Mouse (Mus musculus) neural tube, embryonic 14.5 days (tissue): ENCODE data around the gene Slc48a1. TPM values are rescaled to one million over a fixed set of nuclear protein-coding genes. Genes with fewer than 3 reads are reported as not detected.

Experiments
- ATAC-seq: fragments of 200-750 bp; cut with Nextera tagmentation; 2 replicates; pipeline ENCODE4 v1.8.0; 2017; ENCODE audit warnings: low read depth, mild to moderate bottlenecking, moderate TSS enrichment, moderate library complexity
- H3K27ac ChIP-seq: fragments of 300-500 bp; sonication (generic); 2 replicates; pipeline ENCODE4 v1.5.1; 2014; ENCODE audit warnings: low read depth, mild to moderate bottlenecking, control low read depth, low read length, moderate library complexity, mixed read lengths
- H3K27me3 ChIP-seq: fragments of 300-500 bp; sonication (generic); 2 replicates; pipeline ENCODE4 v1.6.1; 2014; ENCODE audit warnings: low read length; ENCODE audit not compliant: control insufficient read depth, insufficient read depth
- H3K36me3 ChIP-seq: fragments of 300-500 bp; sonication (generic); 2 replicates; pipeline ENCODE4 v1.6.1; 2014; ENCODE audit warnings: low read length, mixed read lengths; ENCODE audit not compliant: control insufficient read depth, insufficient read depth
- H3K4me1 ChIP-seq: fragments of 300-500 bp; sonication (generic); 2 replicates; pipeline ENCODE4 v1.6.1; 2014; ENCODE audit warnings: low read length; ENCODE audit not compliant: control insufficient read depth, insufficient read depth
- H3K4me2 ChIP-seq: fragments of 300-500 bp; sonication (generic); 2 replicates; pipeline ENCODE4 v1.6.1; 2014; ENCODE audit warnings: mild to moderate bottlenecking, low read depth, low read length, control low read depth
- H3K4me3 ChIP-seq: fragments of 300-500 bp; sonication (generic); 2 replicates; pipeline ENCODE4 v1.5.1; 2014; ENCODE audit warnings: low read depth, low read length, control low read depth, mixed read lengths
- H3K9ac ChIP-seq: fragments of 300-500 bp; sonication (generic); replicated peaks from 2 replicates; pipeline ENCODE4 v1.6.1; 2014; ENCODE audit warnings: low read depth, mild to moderate bottlenecking, control low read depth, low read length, mixed read lengths
- H3K9me3 ChIP-seq: fragments of 300-500 bp; sonication (generic); 2 replicates; pipeline ENCODE4 v1.6.1; 2016; ENCODE audit warnings: low read length; ENCODE audit not compliant: control insufficient read depth
- WGBS: fragments of 180-500 bp; shearing (Covaris S2); extraction: QIAGEN DNeasy Blood & Tissue Kit; methylation state at CpG from one replicate; pipeline ENCODE4 v1.1.7; 2014; 5-methylcytosine and 5-hydroxymethylcytosine counted together
- polyA plus RNA-seq: library from polyadenylated mRNA; unstranded; fragments of >200 nt; fragmentation: Nextera tagmentation; extraction: Ambion mirVana; gene quantifications from 2 replicates; pipeline ENCODE4 v1.2.1, GENCODE M21; 2014

The Slc48a1 gene
- polyA plus RNA-seq, 1 experiment from 2014 or later = 104 TPM

DNA sequence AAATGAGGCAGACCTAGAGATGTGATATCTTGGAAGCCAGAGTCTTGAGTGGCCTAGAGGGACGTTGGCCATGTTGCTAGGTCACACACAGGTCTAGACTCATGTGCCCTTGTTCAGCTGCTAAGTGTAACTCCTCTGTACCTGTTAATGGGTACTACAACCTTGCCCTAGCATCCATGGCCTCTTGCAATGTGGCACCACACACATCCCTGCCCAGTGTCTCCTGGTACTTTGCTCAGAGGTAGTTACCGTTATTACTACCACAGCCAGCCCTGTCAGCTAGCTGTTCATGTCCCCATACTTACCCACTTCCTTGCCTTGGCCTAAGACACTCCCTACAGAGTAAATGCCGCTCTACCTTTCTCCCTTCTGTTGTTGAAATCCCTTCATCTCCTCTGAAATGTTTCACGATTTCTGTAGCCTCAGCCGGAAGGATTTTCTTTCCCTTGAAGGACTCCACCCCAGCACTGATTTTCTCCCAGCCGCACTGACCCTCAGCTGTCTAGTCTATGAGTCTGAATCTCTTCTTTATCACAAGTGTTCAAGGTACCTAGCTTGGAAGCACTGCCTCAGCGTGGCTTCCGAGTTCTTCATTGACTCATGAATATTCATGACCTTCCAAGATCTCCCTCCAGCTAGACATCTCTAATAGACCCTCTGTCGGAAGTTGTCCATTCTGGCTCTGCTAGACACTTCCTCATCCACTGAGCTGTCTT is 54.6 kb downstream of the Slc48a1 start:
- WGBS = 56% methylated on average over 9 of the region's 9 CpGs
- no peaks in the 10 kb centered on the region for H3K36me3 ChIP-seq

DNA sequence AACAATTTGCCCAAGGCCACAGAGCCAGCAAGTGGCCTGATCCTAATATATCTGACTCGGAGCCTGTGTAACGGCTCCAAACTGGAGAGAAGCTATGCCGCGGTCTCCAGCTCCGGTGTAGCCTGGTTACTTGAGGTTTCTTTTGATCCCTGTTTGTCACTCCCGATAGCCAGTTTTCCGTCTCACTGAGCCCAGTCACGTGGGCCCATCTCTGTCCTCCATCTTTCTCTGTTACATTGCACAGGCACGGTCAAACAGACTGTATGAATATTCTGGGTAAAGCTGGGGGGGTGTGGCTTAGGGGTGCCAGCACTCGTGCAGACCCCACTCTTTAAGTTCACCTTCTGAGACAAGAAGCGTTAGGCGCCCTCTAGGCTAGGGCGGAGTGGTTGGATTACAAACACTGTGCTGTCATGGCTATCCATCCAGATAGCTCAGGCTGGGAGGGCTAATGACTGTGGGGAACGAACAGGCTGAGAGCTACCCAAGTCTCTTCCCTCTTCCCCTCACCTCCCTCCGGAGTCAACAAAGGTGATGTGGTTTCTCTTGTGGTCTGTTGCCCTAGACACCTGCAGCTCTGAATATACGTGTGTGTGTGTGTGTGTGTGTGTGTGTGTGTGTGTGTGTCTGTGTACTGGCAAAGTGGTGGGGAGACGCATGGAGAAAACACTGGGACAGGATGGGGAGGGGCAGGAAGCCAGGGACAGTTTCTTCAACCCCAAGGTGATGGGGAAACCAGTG is 58.0 kb downstream of the Slc48a1 start:
- no peak overlapping the region for H3K4me3 ChIP-seq
- no peaks in the 10 kb centered on the region for H3K4me1 ChIP-seq
- 54% methylated on average over 17 of the region's 17 CpGs for WGBS
- H3K9ac ChIP-seq = no peak overlapping the region
- no peak overlapping the region for H3K27ac ChIP-seq
- no peak overlapping the region for H3K4me2 ChIP-seq
- H3K9me3 ChIP-seq = no peaks in the 10 kb centered on the region
- no peaks in the 10 kb centered on the region for H3K36me3 ChIP-seq
- H3K27me3 ChIP-seq = no peaks in the 10 kb centered on the region
- no peak for ATAC-seq

More for the DNA sequence above, 54.6 kb downstream of the Slc48a1 start:
- peaks cover 29% of the 10 kb centered on the region for H3K4me1 ChIP-seq
- no peak overlapping the region for H3K27ac ChIP-seq
- H3K9me3 ChIP-seq = no peaks in the 10 kb centered on the region
- no peak overlapping the region for H3K4me2 ChIP-seq
- no peaks in the 10 kb centered on the region for H3K27me3 ChIP-seq
- no peak for ATAC-seq
- no peak overlapping the region for H3K9ac ChIP-seq
- no peak overlapping the region for H3K4me3 ChIP-seq

DNA sequence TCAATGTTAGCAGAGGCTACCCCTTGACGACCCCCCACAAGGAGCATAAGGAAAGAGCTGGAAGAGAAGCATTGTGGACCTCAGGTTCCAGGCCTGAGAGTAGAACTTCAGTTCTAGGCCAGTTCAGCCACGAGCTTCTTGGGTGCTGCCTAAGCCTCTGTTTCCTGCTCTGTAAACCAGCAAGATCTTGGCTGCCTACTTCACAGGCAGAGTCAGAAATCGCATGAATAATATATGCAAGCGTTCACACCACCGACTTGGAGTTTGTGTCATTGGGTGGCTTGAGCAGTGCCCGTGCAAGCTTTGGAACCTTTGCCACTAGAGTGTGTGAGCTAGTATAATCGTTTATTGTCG is 58.6 kb downstream of the Slc48a1 start:
- Histone ChIP-seq H3K36me3 (no peaks in the 10 kb centered on the region), H3K27ac (no peak overlapping the region), H3K9ac (no peak overlapping the region), H3K4me2 (no peak overlapping the region), H3K9me3 (no peaks in the 10 kb centered on the region), H3K4me1 (no peaks in the 10 kb centered on the region), H3K4me3 (no peak overlapping the region), H3K27me3 (no peaks in the 10 kb centered on the region)
- no peak for ATAC-seq
- WGBS = 80% methylated on average over 8 of the region's 8 CpGs

DNA sequence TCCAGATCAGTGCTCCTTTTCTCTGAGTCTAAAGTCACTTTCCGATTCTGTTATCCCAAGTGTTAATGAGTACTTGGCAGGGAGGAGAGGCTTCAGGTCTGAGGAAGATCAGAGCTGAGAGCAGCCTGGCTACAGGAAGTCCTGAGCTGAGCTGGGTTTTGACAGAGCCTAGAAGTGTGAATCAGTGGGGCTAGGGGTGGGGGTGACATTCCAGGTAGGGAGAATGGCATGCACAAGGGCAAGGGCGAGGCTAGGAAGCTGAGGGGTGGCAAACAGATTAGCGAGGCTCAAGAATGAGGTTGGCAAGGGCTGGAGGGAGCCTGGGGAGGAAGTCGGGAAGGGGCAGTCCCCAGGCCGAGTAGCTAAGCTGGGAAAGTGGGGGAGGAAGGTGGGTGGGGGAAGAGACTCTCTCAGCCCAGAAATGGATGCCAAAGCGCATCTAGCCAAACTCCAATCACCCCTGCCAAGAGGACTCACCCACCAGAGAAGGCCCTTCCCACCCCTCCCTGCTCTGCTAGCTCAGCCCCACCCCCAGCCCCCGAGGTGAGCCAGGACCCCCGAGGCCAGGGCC is 59.3 kb downstream of the Slc48a1 start:
- 21% methylated on average over 8 of the region's 8 CpGs for WGBS
- Histone ChIP-seq H3K4me1 (no peaks in the 10 kb centered on the region), H3K27ac (no peak overlapping the region), H3K4me2 (no peak overlapping the region), H3K36me3 (no peaks in the 10 kb centered on the region), H3K9ac (no peak overlapping the region), H3K9me3 (no peaks in the 10 kb centered on the region), H3K4me3 (no peak overlapping the region), H3K27me3 (no peaks in the 10 kb centered on the region)
- no peak for ATAC-seq

DNA sequence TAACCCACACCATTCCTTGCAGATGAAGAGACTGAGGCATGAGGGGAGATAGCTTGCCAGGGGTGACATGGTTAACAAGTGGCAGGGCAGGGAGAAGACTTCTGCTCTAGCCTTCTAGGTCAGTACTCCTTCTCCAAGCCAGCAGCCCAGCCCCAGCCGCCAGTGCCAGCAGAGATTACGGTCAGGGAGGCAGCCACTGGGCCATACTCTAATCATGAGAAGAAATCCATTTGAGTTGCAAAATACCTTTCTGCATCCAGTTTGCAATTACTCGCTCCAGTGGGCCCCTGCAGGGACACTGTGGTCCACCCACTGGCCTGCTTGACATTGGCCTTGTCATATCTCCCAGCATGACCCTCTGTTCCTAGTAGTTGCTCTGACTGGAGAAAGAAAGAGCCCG is 60.1 kb downstream of the Slc48a1 start:
- Histone ChIP-seq H3K4me1 (no peaks in the 10 kb centered on the region), H3K27ac (no peak overlapping the region), H3K9ac (no peak overlapping the region), H3K4me3 (no peak overlapping the region), H3K9me3 (no peaks in the 10 kb centered on the region), H3K27me3 (no peaks in the 10 kb centered on the region), H3K4me2 (no peak overlapping the region), H3K36me3 (no peaks in the 10 kb centered on the region)
- ATAC-seq = no peak
- 75% methylated on average over 4 of the region's 4 CpGs for WGBS

DNA sequence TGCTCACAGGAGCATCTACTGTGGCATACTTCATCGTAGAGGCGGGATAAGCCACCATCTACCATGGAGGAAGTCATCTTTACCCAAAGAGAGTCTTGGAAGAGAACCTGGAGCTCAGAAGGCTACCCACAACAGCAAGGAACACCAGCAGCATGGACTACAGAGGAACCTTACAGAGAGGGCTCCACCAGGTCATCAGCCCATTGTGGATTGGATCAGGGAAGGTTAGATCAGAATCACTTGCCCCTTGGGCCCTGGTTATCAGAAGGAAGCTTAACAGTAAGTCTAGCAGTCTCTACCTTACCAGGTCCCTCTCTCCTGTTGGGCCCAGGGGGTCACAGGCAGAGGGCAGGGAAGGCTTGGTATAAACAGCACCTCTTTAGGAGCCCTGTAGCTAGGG is 60.7 kb downstream of the Slc48a1 start:
- WGBS = 96% methylated on average over 2 of the region's 2 CpGs
- Histone ChIP-seq H3K9ac (no peak overlapping the region), H3K27ac (no peak overlapping the region), H3K9me3 (no peaks in the 10 kb centered on the region), H3K4me3 (no peak overlapping the region), H3K27me3 (no peaks in the 10 kb centered on the region), H3K4me2 (no peak overlapping the region), H3K4me1 (no peaks in the 10 kb centered on the region), H3K36me3 (no peaks in the 10 kb centered on the region)
- ATAC-seq = no peak

DNA sequence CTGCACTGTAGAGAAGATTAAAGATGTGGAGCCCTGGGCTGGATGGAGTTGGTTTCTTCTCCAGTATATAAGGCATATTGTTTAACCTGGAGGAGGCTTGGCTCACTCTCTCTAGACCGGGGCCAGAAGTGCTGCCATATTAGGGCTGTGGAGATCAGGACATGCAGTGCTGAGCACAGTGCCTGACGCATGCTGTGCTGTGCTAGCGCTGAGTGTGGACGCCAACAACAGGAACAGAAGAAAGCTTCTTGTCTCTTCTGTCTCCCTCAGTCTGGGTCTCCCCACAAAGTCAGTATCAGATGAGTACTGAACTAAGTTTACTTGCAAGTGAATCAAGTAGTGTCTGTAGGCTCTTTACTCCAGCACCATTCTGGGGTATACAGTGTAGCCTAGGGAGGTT is 61.2 kb downstream of the Slc48a1 start:
- no peak overlapping the region for H3K9ac ChIP-seq
- H3K4me1 ChIP-seq = no peaks in the 10 kb centered on the region
- H3K36me3 ChIP-seq = no peaks in the 10 kb centered on the region
- no peak overlapping the region for H3K27ac ChIP-seq
- H3K27me3 ChIP-seq = no peaks in the 10 kb centered on the region
- H3K9me3 ChIP-seq = no peaks in the 10 kb centered on the region
- no peak overlapping the region for H3K4me2 ChIP-seq
- no peak overlapping the region for H3K4me3 ChIP-seq
- 70% methylated on average over 4 of the region's 4 CpGs for WGBS
- no peak for ATAC-seq

DNA sequence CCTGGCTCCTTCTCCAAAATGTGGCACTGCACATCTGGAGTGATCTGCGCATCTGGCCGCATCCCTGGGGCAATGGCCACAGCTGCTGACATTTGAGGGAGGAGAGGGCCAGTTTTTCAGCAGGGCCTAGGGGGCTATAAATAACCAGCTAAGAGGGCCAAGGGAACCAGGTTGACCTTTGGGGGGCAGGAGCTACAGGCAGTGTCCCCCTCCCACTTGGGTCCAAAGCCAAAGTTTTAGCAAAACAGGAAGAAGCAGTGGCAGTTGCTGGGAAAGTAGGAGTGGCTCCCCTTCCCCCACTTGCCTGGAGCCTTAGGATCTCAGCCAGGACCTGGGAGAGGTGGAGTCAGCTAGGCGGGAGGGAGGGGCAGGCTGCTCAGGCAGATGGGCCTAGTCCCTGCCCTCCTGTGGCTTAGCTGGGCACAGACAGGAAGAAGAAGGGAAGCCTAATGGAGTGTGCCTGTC is 61.7 kb downstream of the Slc48a1 start:
- peak; percentile 56; the same call in 1 of the 2 replicates for ATAC-seq
- H3K4me3 ChIP-seq = no peak overlapping the region
- H3K36me3 ChIP-seq = no peaks in the 10 kb centered on the region
- no peak overlapping the region for H3K4me2 ChIP-seq
- WGBS = 47% methylated on average over 3 of the region's 3 CpGs
- no peak overlapping the region for H3K9ac ChIP-seq
- H3K27ac ChIP-seq = no peak overlapping the region
- H3K27me3 ChIP-seq = no peaks in the 10 kb centered on the region
- no peaks in the 10 kb centered on the region for H3K9me3 ChIP-seq
- H3K4me1 ChIP-seq = no peaks in the 10 kb centered on the region

DNA sequence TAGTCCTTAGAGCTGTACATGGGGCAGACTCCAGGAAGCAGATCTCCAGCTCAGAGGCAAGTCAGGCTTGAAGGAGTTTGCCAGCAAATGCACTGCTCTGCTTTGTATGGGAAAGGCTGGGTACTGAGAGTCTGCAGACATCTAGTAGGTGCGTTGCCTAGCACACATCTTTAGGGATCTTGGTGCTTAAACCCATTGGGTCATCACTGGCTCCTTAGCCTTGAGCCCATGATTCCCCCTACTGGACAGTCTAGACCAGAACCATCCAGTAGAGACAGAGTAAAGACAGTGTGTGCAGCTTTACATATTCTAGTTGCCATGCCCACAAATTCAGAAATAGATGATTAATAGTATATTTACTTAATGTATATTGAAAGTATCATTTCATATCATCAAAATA is 62.5 kb downstream of the Slc48a1 start:
- Histone ChIP-seq H3K4me3 (no peak overlapping the region), H3K27ac (no peak overlapping the region), H3K9me3 (no peaks in the 10 kb centered on the region), H3K27me3 (no peaks in the 10 kb centered on the region), H3K9ac (no peak overlapping the region), H3K4me2 (no peak overlapping the region), H3K36me3 (no peaks in the 10 kb centered on the region), H3K4me1 (no peaks in the 10 kb centered on the region)
- no peak for ATAC-seq
- 86% methylated on average over 1 of the region's 1 CpGs for WGBS
